Mouse (Mus musculus): ENCODE results near the gene Dlat.

GRCm38 (mm10) chr9:50660431-50660830, 851 bp upstream of the Dlat start:
- TF ChIP-seq CTCF (IDR thresholded peaks at IDR 0.05; ENCODE audit: control insufficient read depth, insufficient read depth, insufficient read length), result no peak
- TF ChIP-seq MYOD1 (IDR thresholded peaks at IDR 0.05; ENCODE audit: control insufficient read depth, insufficient read length, low read depth), result no peak
- no peak for TF ChIP-seq MAX (IDR thresholded peaks at IDR 0.05)
- no peak for TF ChIP-seq USF1 (IDR thresholded peaks at IDR 0.05; ENCODE audit: low read depth)
- TF ChIP-seq MYOG (IDR thresholded peaks at IDR 0.05; ENCODE audit: control insufficient read depth, extremely low read depth, insufficient read length), result no peak
